Mouse (Mus musculus): ENCODE measurements at regions not wholly inside any gene's neighbourhood (a gene's known extent, or its start where the extent isn't known, plus 50 kb on each side); places are given as distances from the start of the nearest gene placed in this dataset.
A peak's percentile ranks its signal among the peaks of the same experiment; 100 is the strongest.

DNA sequence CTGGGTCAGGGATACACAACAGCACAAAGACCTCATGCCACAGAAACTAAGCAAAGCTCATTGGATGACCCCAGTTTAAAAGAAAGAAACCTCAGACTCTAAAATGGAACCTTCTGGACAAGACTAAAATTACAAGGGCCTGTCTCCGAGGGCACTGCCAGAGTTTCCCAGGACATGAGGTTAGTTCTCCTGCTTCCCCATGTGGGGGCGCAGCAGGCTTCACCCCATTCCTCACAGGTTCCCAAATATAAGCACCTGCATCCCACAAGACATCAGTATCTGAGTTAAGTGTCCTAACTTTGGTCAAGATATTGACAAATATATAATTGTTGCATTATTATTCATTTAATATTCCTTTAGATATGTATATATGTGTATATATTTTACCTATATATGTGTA is 166.8 kb downstream of the B3gnt2 start:
- TF ChIP-seq CTCF (IDR thresholded peaks at IDR 0.05; ENCODE audit: borderline replicate concordance, extremely low read depth, insufficient read depth, insufficient read length) (peak; percentile 4; the same call in 1 of the 2 replicates), POLR2A (IDR thresholded peaks at IDR 0.05; ENCODE audit: borderline replicate concordance, extremely low read depth, insufficient read depth, insufficient read length, poor library complexity, severe bottlenecking) (no peak)

All from brain, embryonic 14.5 days (tissue).